Mouse (Mus musculus) embryo, embryonic 11 days (tissue): ENCODE data around the gene Smim17.
"Not testable (repeated sequence)": the region's sequence is repeated elsewhere in the genome, so short reads cannot be mapped to it uniquely, and the experiment has no call there.

Source experiments
- DNase-seq: peaks from one replicate; pipeline ENCODE4 v3.0.0-alpha.2; 2015

The Smim17 gene

GRCm38 (mm10) chr7:6397996-6398975 lies at the start of gene Smim17:
Smim17 (plus strand) TSS chr7:6398715.
- peak; percentile 80 for DNase-seq

DNA sequence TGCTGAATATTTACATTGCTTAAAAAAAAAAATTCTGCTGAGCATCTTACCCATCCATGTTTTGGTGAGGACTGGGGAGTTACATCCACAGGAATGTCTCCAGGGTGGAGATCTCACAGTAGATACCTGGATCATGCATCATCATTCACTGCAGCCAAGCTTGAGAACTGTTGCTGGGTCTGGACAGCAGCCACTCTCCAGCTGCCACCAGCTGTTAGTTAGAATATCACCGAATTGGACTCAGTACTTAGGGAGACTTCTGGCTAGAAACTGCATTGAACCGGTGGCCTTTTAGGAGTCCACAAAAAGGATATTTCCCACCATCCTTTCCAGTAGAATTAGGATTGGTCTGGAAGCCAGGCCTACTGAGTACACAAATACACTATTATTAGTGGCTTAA lies 40.4 kb upstream of the Smim17 start:
- DNase-seq, result no peak

GRCm38 (mm10) chr7:6358937-6359590 lies 39.5 kb upstream of the Smim17 start:
- peak; percentile 72 for DNase-seq

DNA sequence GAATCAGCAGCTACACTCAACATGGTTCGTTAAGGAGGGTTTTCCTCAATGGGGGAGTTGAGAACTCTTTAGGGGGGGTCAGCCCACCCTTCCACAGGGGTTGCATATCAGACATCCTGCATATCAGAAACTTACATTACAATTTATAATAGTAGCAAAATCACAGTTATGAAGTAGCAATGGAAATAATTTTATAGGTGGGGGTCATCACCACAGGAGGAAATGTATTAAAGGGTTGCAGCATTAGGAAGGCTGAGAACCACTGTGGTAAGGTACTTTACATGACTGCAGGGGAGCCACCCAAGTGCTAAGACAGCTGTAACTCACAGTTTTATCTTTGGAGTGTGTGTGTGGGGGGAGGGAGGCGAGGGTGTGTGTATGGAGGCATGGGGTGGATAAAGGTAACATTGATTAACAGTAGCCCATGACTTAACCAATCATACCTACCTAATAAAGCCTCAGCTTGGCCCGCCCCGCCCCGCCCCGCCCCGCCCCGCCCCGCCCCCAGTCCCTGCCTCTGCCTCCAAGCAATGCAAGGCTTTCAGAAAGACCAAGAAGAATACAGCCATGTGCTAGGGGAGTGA lies 37.9 kb upstream of the Smim17 start:
- DNase-seq, result no peak

GRCm38 (mm10) chr7:6361756-6362155 lies 36.8 kb upstream of the Smim17 start:
- no peak for DNase-seq

DNA sequence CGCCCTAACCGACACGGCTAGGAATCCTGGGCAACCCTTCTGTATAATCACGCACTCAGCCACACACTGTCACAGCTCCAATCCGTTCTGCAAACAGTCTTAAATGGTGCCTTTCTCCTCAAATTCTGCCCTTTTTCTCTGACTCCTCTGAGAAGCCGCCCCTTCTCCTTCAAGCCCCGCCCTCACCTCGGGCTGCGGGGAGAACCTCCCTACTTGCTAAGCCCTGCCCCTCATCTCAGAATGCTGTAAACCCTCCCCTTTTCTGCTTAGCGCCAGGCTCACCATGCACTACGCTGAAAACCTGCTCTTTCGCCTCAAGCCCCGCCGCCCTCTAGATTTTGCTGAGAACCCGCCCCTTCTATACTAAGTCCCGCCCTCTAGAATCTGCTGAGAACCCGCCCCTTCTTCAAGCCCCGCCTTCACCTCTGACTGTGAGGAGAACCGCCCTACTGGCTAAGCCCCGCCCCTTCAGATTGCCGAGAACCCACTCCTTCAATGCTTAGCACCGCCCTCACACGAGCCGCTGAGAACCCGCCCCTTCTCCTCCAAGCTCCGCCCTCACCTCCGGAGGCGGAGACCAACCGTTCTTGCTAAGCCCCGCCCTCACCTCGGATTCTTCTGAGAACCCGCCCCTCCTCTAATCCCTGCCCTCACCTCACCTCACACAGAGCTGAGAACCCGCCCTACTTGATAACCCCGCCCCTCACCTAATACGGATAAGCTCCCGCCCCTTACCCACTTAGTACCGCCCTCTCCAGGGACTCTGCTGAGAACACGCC lies 36.1 kb upstream of the Smim17 start:
- DNase-seq, result peak; percentile 99

- peak; percentile 96 for DNase-seq
These were observed 35.4 kb upstream of the Smim17 start, which contains the start of gene Zfp78 for GRCm38 (mm10) chr7:6363047-6363488. Zfp78 (plus strand) TSS chr7:6363280.

- no peak for DNase-seq
These were observed 33.8 kb upstream of the Smim17 start for GRCm38 (mm10) chr7:6364761-6365160.

GRCm38 (mm10) chr7:6367185-6367584 lies 31.3 kb upstream of the Smim17 start:
- no peak for DNase-seq

GRCm38 (mm10) chr7:6368146-6368545 lies 30.4 kb upstream of the Smim17 start:
- DNase-seq, result not testable (repeated sequence)

DNA sequence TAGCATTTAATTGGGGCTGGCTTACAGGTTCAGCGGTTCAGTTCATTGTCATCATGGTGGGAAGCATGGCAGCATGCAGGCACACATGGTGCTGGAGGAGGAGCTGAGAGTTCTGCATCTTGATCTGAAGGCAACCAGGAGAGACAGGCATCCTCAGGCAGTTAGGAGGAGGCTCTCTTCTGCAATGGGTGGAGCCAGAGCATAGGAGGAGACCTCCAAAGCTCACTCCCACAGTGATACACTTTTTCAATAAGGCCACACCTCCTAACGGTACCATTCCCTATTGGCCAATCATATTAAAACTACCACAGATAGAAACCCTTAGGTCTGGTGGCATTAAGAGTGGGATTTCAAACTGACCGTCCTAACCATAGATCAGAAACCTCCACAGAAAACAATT lies 29.1 kb upstream of the Smim17 start:
- DNase-seq, result no peak

DNA sequence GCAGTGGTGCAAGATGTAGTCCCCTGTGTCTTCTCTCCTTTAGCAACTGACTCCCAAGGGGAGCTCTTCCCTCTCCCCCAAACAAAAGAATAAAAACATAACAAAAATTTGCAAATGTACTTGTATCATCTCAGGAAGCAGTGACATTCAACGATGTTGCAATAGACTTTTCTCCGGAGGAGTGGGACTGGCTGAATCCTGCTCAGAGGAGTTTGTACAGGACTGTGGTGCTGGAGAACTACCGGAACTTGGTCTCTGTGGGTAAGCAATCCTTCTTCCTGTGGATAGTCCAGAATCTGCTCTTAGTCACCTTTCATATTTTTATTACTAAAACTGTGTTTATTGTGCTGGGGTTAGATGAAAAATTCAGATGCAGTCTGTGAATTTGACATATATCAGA lies 25.5 kb upstream of the Smim17 start:
- DNase-seq, result no peak

DNA sequence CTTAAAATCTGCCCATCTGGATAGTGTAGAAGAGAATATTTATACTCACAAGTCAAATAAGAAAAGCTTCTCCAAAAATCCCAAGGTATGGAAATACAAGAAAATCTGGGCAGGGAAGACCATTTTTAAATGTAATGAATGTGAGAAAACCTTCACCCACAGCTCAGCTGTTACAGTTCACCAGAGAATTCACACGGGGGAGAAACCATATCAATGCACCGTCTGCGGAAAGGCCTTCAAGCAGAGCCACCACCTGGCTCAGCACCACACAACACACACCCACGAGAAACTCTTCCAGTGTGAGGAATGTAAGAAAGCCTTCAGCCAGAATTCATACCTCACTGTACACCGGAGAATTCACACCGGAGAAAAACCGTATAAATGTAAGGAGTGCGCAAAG lies 20.1 kb upstream of the Smim17 start:
- DNase-seq, result no peak

- peak; percentile 8 for DNase-seq
These were observed 17.1 kb upstream of the Smim17 start for GRCm38 (mm10) chr7:6381431-6381830.

GRCm38 (mm10) chr7:6383044-6383455 lies 15.5 kb upstream of the Smim17 start, which contains the start of gene Zfp28:
Zfp28 (plus strand) TSS chr7:6383295.
- peak; percentile 99 for DNase-seq

- no peak for DNase-seq
These were observed 14.5 kb upstream of the Smim17 start for GRCm38 (mm10) chr7:6384011-6384410.

DNA sequence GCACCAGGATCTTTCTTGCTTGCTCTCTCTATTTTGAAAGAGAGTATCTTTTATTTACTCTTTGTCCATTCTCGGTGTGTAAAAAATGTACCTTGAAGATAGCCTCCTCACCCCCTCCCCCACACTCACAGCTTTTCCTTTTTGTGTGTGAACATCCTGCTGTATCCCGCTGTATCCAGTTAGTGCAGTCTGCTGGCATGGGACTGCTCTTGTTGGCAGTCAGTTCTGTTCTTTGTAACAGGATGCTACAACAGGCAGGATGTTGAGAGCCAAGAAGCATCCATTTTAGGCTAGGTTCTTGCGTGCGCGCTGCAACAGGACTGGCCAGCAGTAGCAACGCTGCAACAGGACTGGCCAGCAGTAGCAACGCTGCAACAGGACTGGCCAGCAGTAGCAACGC lies 11.5 kb upstream of the Smim17 start:
- no peak for DNase-seq

- no peak for DNase-seq
These were observed 9.5 kb upstream of the Smim17 start for GRCm38 (mm10) chr7:6388971-6389370.

- DNase-seq, result no peak
These were observed 9.1 kb upstream of the Smim17 start for GRCm38 (mm10) chr7:6389449-6389848.

DNA sequence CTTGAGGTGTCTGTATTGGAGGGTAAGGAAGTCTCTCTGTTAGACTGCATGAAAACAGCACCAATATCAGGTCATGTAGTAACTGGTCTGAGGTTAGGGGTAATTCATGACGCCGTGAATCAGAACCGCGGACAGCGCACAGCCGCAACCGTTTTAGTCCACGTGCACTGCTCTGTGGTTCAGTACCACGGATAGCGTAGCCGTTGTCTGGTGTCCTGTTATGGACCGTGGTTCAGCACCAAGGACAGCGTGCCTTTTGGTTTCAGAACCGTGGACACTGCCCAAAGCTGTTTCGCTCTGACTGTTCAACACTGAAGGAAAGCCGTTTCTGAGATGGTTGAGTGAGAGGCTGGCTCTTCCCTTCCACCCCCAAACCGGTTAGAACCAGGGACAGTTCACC lies 11.5 kb downstream of the Smim17 start, which contains the start of gene Gm20715:
Gene Gm20715 (plus strand): TSS at position 235 of the 400 bp plus-strand sequence.
- peak; percentile 96 for DNase-seq

- DNase-seq, result no peak
These were observed 16.3 kb downstream of the Smim17 start for GRCm38 (mm10) chr7:6414626-6415441.

- no peak for DNase-seq
These were observed 16.9 kb downstream of the Smim17 start for GRCm38 (mm10) chr7:6415442-6415787.
